Mouse (Mus musculus) right cerebral cortex, postnatal 36 days (tissue): ENCODE measurements around the gene Saysd1.
A peak's percentile ranks its signal among the peaks of the same experiment; 100 is the strongest.

Experiments used
- DNase-seq, 2 experiments: peaks; one replicate each; pipeline ENCODE4 v3.0.0; 2022; ENCODE audit warnings: low spot score in 2 of 2, mixed read lengths in 1 of 2

Gene Saysd1

GRCm38 (mm10) chr14:20138484-20139355 lies at the start of gene Saysd1:
TSS of gene Saysd1 (minus strand) at chr14:20138534.
- no peak for DNase-seq

DNA sequence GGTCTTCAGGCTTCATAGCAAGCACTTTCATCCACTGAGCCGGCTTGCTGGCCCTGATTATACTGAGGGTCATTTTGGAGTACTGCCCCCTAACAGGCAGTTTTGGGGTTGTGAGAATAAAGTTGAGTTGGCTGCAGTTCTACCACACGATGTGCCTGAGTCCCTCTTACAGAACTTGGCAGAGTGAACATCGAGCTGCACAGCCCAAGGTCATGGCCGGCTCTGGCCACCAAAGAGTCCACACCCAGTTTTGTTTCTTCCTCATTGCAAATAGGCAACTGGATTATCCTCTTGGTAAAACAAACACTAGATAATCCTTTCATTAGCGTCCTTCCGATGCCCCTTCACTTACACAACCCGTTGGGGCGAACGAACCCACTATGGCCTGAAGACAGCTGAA lies 47.1 kb upstream of the Saysd1 start:
- no peak for DNase-seq

DNA sequence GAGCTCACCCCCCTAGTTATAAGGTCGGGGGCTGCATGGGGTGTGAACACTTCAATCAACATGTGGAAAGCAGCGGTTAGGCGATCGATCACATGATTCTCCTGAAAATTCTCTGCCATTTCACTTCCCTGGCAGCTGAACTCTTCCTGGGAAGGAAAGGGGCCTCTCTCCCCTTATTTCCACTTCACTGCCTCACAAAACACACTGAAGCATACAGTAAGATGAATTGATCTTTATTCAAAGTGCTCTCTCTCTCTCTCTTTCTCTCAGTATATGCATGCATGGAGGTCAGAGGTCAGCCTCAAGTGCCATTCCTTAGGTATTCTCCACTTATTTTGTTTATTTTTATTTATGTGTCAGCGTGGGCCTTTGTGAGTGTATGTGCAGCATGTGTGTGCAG lies 45.4 kb upstream of the Saysd1 start:
- DNase-seq: no peak

- no peak for DNase-seq
These were observed 44.3 kb upstream of the Saysd1 start for GRCm38 (mm10) chr14:20182596-20182995.

- DNase-seq: peak; percentile 33 to 56
These were observed 43.2 kb upstream of the Saysd1 start, which contains the start of gene Kcnk5 for GRCm38 (mm10) chr14:20181466-20181921. TSS of gene Kcnk5 (minus strand) at chr14:20181809.

- DNase-seq: no peak
These were observed 42.4 kb upstream of the Saysd1 start for GRCm38 (mm10) chr14:20180751-20181162.

- DNase-seq: no peak
These were observed 42.0 kb upstream of the Saysd1 start for GRCm38 (mm10) chr14:20180304-20180703.

DNA sequence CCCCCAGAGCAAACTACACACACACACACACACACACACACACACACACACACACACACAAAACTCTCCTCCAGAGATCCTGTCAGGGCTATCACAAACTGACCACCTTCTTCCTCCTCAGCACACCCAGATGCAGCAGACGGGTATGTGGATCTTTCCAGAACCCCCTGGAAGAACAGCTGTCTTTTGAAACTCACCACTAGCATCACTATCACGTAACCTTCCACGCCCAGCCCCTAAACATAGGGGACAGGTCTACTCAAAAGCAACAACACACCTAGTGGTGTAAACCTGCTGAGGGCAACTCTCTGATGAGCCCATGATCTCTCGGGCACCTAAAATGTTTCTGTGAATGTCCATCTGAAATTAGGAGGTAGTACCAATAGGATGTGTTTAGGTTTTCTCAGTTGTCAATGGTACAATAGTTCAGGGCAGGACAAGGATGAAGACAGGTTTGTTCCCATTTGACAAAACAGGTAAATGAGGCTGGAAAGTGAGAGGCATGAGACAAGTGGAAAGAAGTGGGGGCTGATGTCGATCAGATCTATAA lies 41.5 kb upstream of the Saysd1 start:
- no peak for DNase-seq

- no peak for DNase-seq
These were observed 40.7 kb upstream of the Saysd1 start for GRCm38 (mm10) chr14:20179080-20179479.

DNA sequence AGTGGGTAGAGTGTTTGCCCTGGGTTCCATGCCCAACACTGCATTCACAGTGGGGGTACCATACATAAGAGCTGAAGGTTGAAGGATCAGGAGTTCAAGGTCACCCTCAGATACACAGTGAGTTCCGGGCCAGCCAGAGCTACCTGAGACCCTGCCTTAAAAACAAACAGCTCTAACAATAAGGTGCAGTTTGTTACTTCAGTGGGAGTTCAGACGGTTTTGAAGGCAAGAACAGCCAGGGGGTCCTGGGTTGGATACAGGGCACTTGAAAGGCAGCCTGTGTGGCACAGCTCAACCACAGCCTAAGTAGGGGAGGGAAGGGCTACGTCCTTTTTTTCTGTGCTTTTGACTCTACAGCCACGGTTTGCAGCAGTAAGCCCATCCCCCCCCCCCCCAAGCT lies 40.3 kb upstream of the Saysd1 start:
- DNase-seq: no peak

- no peak for DNase-seq
These were observed 39.3 kb upstream of the Saysd1 start for GRCm38 (mm10) chr14:20177494-20178123.

- DNase-seq: no peak
These were observed 37.4 kb upstream of the Saysd1 start for GRCm38 (mm10) chr14:20175705-20176104.

DNA sequence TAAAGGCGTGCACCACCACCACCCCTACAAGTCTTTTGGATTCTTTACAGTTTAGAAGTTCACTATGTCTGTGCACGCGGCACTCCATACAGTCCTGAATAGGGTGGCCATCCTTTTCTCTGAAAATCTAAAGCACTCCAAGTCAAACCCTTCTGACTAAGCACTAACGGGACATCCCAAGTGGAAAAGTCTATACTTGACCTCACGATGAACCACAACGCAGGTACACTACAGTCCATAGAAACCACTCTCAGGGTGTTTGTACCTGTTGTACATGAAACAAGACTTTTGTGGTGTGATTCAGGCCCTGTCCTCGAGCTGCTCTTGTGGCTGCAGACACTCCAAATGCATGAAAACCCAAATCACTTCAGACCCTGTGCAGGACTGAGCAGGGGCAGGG lies 36.8 kb upstream of the Saysd1 start:
- no peak for DNase-seq

GRCm38 (mm10) chr14:20174696-20175095 lies 36.4 kb upstream of the Saysd1 start:
- DNase-seq: no peak

GRCm38 (mm10) chr14:20173873-20174490 lies 35.6 kb upstream of the Saysd1 start:
- no peak for DNase-seq

DNA sequence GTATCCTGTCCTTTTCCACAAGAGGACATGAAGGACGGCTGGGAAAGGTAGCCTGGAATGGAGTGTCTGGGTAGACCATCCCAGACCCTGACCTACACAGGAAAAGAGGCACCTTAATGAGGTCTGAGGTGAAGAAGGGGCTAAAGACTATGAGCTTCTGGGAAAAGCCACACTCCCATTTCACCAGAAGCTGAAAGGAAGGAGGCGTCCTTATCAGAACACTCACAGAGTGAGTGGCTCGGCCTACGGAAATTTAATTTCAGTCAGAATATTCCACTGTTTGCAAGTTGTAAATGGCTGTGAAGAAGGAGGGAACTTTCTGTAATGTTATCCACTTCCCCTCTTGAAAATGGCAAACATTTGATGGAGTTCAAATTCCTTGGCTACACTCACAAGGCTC lies 34.6 kb upstream of the Saysd1 start:
- no peak for DNase-seq

GRCm38 (mm10) chr14:20172509-20172908 lies 34.2 kb upstream of the Saysd1 start:
- no peak for DNase-seq

DNA sequence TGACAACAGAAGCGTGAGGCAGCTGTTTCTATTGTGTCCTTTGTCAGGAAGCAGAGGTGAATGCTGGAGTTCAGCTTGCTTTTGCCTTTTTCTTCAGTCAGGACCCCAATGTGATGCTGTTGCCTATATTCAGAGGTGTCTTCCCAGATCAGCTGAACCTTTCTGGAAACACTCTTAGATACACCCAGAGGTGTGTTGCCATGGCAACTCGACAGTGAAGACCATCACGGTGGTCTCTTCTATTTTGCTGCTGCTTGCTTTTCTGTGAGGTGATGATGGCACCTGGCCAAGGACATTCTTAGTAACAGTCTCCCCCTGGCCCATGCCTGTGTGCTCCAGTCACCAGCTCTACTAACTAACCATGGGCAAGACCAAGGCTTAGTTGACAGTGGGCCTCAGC lies 33.5 kb upstream of the Saysd1 start:
- DNase-seq: no peak

DNA sequence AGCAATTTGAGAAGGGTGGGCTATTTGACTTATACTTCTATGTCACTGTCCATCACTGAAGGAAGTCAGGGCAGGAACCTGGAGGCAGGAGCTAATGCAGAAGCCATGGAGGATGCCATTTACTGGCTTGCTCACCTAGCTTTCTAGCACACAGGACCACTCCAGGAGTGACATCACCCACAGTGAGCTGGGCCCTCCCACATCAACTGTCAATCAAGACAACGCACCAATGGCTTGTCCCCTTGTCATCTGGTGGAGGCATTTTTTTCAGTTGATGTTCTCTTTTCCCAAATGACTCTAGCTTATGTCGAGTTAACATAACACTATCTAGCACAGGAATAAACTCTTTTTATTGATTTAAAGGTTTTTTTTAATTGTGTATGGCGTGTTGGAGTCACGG lies 30.9 kb upstream of the Saysd1 start:
- DNase-seq: no peak

DNA sequence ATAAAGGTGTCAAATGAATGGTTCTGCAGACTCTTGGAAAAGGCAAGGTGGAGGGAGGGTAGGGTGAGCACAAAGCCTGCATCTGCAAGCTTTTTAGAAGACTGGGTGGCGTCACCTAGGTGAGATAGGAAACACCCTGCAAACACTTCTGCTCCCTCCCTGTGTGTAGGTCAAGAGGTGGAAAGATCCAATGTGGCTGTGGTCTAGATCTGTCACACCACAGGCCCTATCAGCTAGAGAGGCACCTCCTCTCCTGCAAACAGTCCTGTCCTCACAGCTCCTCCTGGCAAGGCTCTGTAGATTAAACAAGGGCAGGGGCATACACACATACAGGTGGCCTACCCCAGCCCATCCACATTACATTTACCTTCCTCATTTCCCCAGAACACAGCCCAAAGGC lies 30.1 kb upstream of the Saysd1 start:
- no peak for DNase-seq

DNA sequence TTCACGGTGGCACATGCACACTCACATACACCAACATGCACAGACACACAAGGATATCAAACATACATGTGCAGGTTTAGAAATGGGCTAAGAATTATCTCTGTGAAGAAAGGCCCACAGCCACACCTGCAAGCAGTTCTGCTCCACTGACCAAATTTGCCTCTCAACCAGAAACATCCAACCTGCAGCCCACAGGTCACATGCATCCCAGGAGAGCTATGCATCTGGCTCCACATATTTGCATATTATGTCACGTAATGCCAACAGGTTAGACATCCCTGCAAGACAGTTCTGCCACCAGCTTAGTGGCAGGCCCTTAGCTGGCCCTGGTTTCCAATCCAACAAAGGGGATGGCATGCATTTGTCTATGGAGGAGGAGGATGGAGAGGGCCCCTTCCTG lies 29.7 kb upstream of the Saysd1 start:
- no peak for DNase-seq

GRCm38 (mm10) chr14:20165413-20165812 lies 27.1 kb upstream of the Saysd1 start:
- DNase-seq: no peak
